Mouse (Mus musculus): ENCODE results near the gene B3galt4. TPM values are rescaled to one million over a fixed set of nuclear protein-coding genes. Genes with fewer than 3 reads are reported as not detected.

The B3galt4 gene
- polyA plus RNA-seq, 1 experiment from 2014 or later, result 7.2 TPM

DNA sequence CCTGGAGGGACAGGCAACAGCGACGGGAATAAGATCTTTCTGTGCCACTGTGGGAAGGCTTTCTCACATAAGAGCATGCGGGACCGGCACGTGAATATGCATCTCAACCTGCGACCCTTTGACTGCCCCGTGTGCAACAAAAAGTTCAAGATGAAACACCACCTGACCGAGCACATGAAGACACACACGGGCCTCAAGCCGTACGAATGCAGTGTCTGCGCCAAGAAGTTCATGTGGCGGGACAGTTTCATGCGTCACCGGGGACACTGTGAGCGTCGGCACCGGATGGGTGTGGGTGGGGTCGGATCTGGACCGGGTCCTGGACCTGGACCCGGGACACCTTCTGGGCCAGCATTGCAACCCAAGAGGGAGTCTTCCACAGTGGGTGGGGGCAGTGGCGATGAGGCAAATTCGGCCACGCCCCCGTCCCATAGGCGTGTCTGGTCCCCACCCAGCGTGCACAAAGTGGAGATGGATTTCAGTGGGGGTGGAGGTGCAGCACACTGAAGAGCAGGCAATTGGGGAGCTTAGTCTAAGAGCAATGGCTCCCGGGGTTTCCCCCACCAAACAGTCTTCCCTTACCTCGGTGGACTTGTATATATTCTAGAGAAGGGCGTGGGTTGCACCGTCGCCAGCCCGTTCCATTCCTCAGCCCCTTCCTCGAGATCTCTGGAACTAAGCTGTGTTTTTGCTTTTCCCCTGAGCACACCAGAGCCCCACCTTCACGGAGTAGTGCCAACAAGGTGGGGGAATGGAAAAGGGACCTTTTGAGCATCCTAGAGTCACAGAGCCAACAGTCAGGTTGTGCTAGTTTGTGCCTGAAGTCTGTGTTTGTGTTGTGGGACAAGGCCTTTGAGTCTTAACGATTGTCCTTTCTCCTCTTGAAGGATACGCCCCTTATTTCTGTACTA is 32.7 kb downstream of the B3galt4 start:
- Histone ChIP-seq H3K4me2 (peak overlapping the region; percentile 94), H3K4me3 (peak overlapping the region; percentile 75), H3K9me3 (replicated peaks) (no peaks in the 10 kb centered on the region), H3K27me3 (replicated peaks) (no peaks in the 10 kb centered on the region), H3K9ac (peak overlapping the region; percentile 86; the same call in 1 of the 2 replicates), H3K27ac (ENCODE audit: poor library complexity, severe bottlenecking) (peak overlapping the region; percentile 44; the same call in 1 of the 2 replicates), H3K4me1 (replicated peaks) (peaks cover 42% of the 10 kb centered on the region), H3K36me3 (peaks cover 33% of the 10 kb centered on the region)
- no peak for ATAC-seq (ENCODE audit: insufficient number of reproducible peaks, low FRiP score)
- WGBS, result 56% methylated on average over 37 of the region's 37 CpGs

DNA sequence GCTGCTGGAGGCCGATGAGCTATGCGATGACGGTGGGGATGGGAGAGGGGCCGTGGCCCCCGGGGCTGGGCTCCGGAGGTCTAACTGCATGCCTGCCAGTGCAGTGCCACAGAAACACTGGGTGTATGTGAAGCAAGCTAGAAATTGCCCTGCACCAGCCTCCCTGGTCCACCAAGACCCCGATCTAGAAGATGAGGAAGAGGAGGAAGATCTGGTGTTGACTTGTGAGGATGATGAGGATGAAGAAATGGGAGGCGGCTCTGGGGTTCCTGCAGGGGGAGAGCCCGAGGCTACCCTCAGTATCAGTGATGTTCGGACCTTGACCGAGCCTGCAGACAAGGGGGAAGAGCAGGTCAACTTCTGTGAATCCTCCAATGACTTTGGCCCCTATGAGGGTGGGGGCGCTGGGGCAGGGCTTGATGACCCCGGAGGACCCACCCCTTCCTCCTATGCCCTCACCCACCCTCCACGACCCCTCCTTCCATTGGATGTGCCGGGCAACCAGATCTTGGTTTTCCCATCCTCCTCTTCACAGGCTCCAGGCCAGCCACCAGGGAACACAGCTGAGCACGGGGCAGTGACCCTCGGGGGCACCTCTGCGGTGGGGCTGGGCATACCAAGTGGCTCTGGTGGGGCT is 33.5 kb downstream of the B3galt4 start:
- Histone ChIP-seq H3K9me3 (replicated peaks) (no peaks in the 10 kb centered on the region), H3K4me2 (peak overlapping the region; percentile 94; the same call in 1 of the 2 replicates), H3K27ac (ENCODE audit: poor library complexity, severe bottlenecking) (no peak overlapping the region), H3K36me3 (peaks cover 40% of the 10 kb centered on the region), H3K27me3 (replicated peaks) (no peaks in the 10 kb centered on the region), H3K9ac (no peak overlapping the region), H3K4me3 (no peak overlapping the region), H3K4me1 (replicated peaks) (peaks cover 42% of the 10 kb centered on the region)
- ATAC-seq (ENCODE audit: insufficient number of reproducible peaks, low FRiP score), result no peak
- 82% methylated on average over 18 of the region's 18 CpGs for WGBS

DNA sequence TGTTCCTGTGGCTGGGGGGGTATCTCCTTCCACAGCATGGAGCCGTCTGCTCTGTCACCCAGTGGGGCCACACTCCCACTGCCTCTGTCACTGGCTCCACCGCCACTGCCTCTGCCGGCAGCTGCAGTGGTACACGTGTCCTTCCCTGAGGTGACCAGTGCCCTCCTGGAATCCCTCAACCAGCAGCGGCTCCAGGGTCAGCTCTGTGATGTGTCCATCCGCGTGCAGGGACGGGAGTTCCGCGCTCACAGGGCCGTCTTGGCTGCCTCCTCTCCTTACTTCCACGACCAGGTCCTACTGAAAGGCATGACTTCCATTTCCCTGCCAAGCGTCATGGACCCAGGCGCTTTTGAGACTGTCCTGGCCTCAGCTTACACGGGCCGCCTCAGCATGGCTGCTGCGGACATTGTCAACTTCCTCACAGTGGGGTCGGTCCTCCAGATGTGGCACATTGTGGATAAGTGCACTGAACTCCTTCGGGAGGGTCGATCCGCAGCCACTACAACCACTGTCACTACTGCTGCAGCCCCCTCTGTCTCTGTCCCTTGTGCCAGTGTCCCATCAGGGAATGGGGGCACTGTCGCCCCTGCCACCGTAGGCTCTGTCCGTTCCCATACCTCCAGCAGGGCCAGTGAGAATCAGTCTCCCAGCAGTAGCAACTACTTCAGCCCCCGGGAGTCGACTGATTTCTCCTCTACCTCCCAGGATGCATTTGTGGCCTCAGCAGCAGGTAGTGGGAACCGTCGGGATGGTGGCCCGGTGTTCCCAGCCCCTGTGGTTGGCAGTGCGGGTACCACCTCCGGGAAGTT is 34.2 kb downstream of the B3galt4 start:
- peaks cover 47% of the 10 kb centered on the region for H3K36me3 ChIP-seq
- H3K9ac ChIP-seq, result peak overlapping the region; percentile 69
- 70% methylated on average over 31 of the region's 31 CpGs for WGBS
- ATAC-seq (ENCODE audit: insufficient number of reproducible peaks, low FRiP score), result no peak
- no peaks in the 10 kb centered on the region for H3K9me3 ChIP-seq (replicated peaks)
- no peak overlapping the region for H3K27ac ChIP-seq (ENCODE audit: poor library complexity, severe bottlenecking)
- peaks cover 42% of the 10 kb centered on the region for H3K4me1 ChIP-seq (replicated peaks)
- peak overlapping the region; percentile 71 for H3K4me3 ChIP-seq
- H3K27me3 ChIP-seq (replicated peaks), result no peaks in the 10 kb centered on the region
- H3K4me2 ChIP-seq, result peak overlapping the region; percentile 79

DNA sequence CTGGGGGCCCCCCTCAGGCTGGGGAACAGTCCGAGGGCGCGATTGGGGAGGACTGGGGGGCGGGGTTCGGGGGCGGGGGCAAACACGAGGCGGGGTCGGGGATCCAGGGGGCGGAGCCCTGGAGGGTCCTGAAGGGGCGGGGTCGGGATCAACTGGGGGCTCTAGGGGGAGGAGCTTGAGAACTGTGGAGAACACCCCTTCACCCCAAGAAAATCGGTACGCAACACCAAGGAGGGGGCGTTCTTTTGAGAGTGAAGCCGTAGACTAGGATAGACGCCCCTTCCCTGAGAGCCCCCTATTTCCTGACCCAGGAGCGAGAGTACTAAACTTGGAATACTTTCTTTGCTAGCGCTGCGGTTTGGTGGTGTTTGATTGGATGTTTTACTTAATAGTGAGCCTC is 35.0 kb downstream of the B3galt4 start:
- peak overlapping the region; percentile 78 for H3K9ac ChIP-seq
- peaks cover 54% of the 10 kb centered on the region for H3K36me3 ChIP-seq
- H3K4me3 ChIP-seq, result peak overlapping the region; percentile 71
- H3K27ac ChIP-seq (ENCODE audit: poor library complexity, severe bottlenecking), result peak overlapping the region; percentile 84
- WGBS, result under 1% methylated on average over 12 of the region's 20 CpGs
- H3K4me2 ChIP-seq, result peak overlapping the region; percentile 79
- no peaks in the 10 kb centered on the region for H3K9me3 ChIP-seq (replicated peaks)
- peaks cover 42% of the 10 kb centered on the region for H3K4me1 ChIP-seq (replicated peaks)
- peak; percentile 35 for ATAC-seq (ENCODE audit: insufficient number of reproducible peaks, low FRiP score)
- H3K27me3 ChIP-seq (replicated peaks), result no peaks in the 10 kb centered on the region

DNA sequence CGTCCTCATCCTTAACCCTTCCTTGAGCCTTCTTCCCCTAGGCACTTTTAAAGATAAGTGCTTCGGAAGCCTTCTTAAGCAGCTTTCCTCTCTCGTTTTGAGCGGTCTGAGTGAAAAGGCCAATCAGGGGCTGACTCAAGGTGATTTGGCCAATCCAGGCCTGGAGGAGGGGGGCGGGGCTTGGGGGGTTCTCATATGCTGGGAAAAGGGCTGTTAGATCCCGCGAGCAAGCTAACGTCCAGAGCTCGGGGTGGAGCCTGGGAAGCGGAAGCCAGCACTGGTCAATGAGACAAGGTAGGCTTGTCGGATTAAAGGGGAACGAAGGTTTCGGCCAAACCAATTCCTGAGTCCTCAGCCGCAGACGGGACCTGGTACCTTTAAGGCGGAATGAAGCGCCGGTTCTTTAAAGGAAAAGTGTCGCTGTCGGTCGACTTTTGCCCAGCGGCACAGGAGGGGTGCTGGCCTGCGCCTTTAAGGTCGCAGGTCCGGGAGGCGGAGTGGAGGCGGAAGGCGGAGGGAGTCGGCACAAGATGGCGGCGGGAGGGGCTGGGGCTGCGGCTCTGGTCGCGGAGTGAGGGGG is 35.5 kb downstream of the B3galt4 start, which contains the start of the genes Tapbp and Zbtb22:
Gene Tapbp, plus strand, starts transcription at position 229 of the 580 bp plus-strand sequence.
Gene Zbtb22, plus strand, starts transcription at position 234 of the 580 bp plus-strand sequence.
- peaks cover 58% of the 10 kb centered on the region for H3K36me3 ChIP-seq
- H3K4me2 ChIP-seq, result peak within 1 kb of the TSS; percentile 79
- H3K4me3 ChIP-seq, result peak within 1 kb of the TSS; percentile 71
- ATAC-seq (ENCODE audit: insufficient number of reproducible peaks, low FRiP score), result peak; percentile 87
- H3K4me1 ChIP-seq (replicated peaks), result peaks cover 37% of the 10 kb centered on the region
- peak within 1 kb of the TSS; percentile 78 for H3K9ac ChIP-seq
- peak within 1 kb of the TSS; percentile 84 for H3K27ac ChIP-seq (ENCODE audit: poor library complexity, severe bottlenecking)
- no peaks in the 10 kb centered on the region for H3K27me3 ChIP-seq (replicated peaks)
- 0% methylated on average over 33 of the region's 34 CpGs for WGBS
- no peaks in the 10 kb centered on the region for H3K9me3 ChIP-seq (replicated peaks)

DNA sequence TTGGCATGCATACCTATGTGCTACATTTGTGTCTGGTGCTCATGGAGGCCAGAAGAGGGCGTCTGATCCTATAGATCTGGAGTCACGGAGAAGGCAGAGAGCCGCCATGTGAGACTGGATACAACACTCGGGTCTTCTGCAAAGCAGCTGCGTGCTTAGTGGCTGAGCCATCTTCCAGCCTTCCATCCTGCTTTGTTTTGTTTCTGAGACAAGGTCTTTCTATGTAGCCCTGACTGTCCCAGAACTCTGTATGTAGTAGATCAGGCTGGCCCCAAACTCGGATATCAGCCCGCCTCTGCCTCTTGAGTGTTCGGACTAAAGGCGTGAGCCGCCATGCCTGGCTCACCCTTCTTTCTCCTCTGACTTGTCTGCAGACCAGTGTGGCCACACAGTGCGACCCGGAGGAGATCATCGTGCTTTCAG is 36.3 kb downstream of the B3galt4 start:
- H3K9ac ChIP-seq, result 0 out of 2 replicates have a peak overlapping the region, but pooled peaks have one; percentile 40
- peak overlapping the region; percentile 79 for H3K4me2 ChIP-seq
- no peak overlapping the region for H3K27ac ChIP-seq (ENCODE audit: poor library complexity, severe bottlenecking)
- no peaks in the 10 kb centered on the region for H3K27me3 ChIP-seq (replicated peaks)
- H3K4me1 ChIP-seq (replicated peaks), result peaks cover 38% of the 10 kb centered on the region
- 69% methylated on average over 13 of the region's 13 CpGs for WGBS
- no peak for ATAC-seq (ENCODE audit: insufficient number of reproducible peaks, low FRiP score)
- no peak overlapping the region for H3K4me3 ChIP-seq
- no peaks in the 10 kb centered on the region for H3K9me3 ChIP-seq (replicated peaks)
- H3K36me3 ChIP-seq, result peaks cover 61% of the 10 kb centered on the region

DNA sequence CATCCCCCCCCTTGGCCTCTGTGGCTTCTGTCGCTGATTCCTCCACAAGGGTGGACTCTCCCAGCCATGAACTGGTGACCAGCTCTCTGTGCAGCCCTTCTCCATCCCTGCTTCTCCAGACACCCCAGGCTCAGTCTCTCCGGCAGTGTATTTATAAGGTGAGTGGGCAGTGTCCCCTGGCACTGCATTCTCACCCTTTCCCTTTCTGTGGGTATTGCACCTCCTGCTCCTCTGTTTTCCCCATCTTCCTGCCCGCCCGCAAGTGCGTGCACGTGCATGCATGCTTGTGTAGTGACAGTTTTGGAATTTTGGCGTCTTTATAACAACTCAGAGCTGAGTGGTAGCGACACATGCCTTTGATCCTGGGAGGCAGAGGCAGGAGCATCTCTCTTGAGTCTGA is 37.4 kb downstream of the B3galt4 start:
- no peak for ATAC-seq (ENCODE audit: insufficient number of reproducible peaks, low FRiP score)
- H3K4me3 ChIP-seq, result no peak overlapping the region
- WGBS, result 94% methylated on average over 8 of the region's 8 CpGs
- H3K27ac ChIP-seq (ENCODE audit: poor library complexity, severe bottlenecking), result no peak overlapping the region
- H3K9ac ChIP-seq, result no peak overlapping the region
- peaks cover 61% of the 10 kb centered on the region for H3K36me3 ChIP-seq
- H3K9me3 ChIP-seq (replicated peaks), result no peaks in the 10 kb centered on the region
- peaks cover 34% of the 10 kb centered on the region for H3K4me1 ChIP-seq (replicated peaks)
- H3K27me3 ChIP-seq (replicated peaks), result no peaks in the 10 kb centered on the region
- no peak overlapping the region for H3K4me2 ChIP-seq

DNA sequence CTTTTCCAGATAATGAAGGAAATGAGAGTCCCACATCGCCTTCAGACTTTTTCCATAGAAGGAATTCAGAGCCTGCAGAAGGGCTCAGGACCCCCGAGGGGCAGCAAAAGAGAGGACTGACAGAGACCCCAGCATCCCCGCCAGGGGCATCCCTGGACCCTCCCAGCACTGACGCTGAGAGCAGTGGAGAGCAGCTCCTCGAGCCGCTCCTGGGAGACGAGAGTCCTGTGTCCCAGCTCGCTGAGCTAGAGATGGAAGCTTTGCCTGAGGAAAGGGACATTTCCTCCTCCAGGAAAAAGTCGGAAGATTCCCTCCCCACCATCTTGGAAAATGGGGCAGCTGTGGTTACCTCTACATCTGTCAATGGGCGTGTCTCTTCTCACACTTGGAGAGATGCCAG is 38.0 kb downstream of the B3galt4 start:
- 91% methylated on average over 10 of the region's 10 CpGs for WGBS
- no peak overlapping the region for H3K4me2 ChIP-seq
- no peak overlapping the region for H3K4me3 ChIP-seq
- ATAC-seq (ENCODE audit: insufficient number of reproducible peaks, low FRiP score), result no peak
- no peaks in the 10 kb centered on the region for H3K27me3 ChIP-seq (replicated peaks)
- H3K27ac ChIP-seq (ENCODE audit: poor library complexity, severe bottlenecking), result no peak overlapping the region
- H3K9me3 ChIP-seq (replicated peaks), result no peaks in the 10 kb centered on the region
- H3K9ac ChIP-seq, result no peak overlapping the region
- peaks cover 32% of the 10 kb centered on the region for H3K4me1 ChIP-seq (replicated peaks)
- H3K36me3 ChIP-seq, result peaks cover 58% of the 10 kb centered on the region

DNA sequence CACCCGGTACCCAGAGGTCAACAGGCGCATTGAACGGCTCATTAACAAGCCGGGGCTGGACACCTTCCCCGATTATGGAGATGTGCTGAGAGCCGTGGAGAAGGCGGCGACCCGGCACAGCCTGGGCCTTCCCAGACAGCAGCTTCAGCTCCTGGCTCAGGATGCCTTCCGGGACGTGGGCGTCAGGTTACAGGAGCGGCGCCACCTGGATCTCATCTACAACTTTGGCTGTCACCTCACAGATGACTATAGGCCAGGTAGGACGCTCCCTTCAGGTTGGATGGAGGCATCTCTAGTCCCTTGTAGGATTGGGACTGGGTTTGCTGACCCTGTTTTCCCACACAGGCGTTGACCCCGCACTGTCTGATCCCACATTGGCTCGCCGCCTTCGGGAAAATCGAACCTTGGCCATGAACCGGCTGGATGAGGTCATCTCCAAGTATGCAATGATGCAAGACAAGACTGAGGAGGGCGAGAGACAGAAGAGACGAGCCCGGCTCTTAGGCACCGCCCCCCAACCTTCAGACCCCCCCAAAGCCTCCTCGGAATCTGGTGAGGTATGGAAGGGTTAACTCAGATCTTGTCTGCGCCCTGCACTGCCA is 39.4 kb downstream of the B3galt4 start:
- H3K4me2 ChIP-seq, result no peak overlapping the region
- no peak overlapping the region for H3K27ac ChIP-seq (ENCODE audit: poor library complexity, severe bottlenecking)
- H3K4me3 ChIP-seq, result no peak overlapping the region
- no peak overlapping the region for H3K9ac ChIP-seq
- no peaks in the 10 kb centered on the region for H3K9me3 ChIP-seq (replicated peaks)
- H3K36me3 ChIP-seq, result peaks cover 45% of the 10 kb centered on the region
- ATAC-seq (ENCODE audit: insufficient number of reproducible peaks, low FRiP score), result no peak
- peaks cover 27% of the 10 kb centered on the region for H3K4me1 ChIP-seq (replicated peaks)
- H3K27me3 ChIP-seq (replicated peaks), result no peaks in the 10 kb centered on the region
- 91% methylated on average over 28 of the region's 28 CpGs for WGBS
